Mouse (Mus musculus): ENCODE measurements around the gene Smyd3.

DNA sequence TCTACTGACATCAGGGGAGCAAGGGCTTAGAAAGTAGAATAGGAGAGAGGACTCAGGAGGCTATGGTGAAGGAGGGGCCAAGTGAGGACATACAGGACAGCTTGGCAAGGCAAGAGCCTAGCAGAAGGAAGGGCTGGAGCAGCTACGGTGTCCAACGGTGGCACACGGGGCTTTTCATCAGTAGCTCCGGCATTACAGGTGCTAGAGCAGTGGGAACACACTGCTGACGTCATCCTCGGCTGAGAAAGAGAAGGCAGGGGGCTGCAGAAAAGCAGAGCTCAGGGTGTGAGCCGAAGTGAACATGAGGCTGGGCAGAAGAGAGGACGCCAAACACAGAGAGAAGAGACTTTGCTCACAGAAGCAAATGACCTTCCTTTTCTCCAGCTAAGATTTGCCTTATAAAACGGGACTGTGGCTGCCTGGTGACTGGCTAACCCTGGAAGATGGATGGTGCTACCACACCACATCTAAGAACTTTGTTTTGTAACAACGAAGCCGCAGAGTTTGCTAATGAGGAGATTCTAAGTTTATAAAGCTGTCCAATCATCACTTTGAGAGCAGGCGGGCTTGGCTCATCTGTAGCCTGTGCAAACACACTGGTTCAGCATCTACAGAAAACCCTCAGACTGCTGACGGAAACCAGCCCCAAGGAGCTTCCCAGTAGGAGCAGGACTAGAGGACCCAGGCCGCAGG lies 453.1 kb downstream of the Smyd3 start:
- no peak for TF ChIP-seq CTCF (IDR thresholded peaks at IDR 0.05; ENCODE audit: borderline replicate concordance, control insufficient read depth, extremely low read depth, insufficient read depth, low read length, poor library complexity)
- TF ChIP-seq POLR2A (IDR thresholded peaks at IDR 0.05; ENCODE audit: control insufficient read depth, extremely low read depth, insufficient read depth, low read length, poor library complexity): no peak

All from thymus, adult 2 months (tissue).